Comparison of ENCODE assay signal across 19 mouse cellular contexts in genomic region chr10:43669471-43669870, GRCm38 (mm10).
"Had no signal": no experiment of that assay in that cellular context is flagged by ENCODE, and none has a peak within 500 bp of the region (broad histone marks: within the 10 kb centered on the region; RNA-seq: fewer than 3 reads in every experiment).

No protein-coding gene starts in this region.

- H3K9ac ChIP-seq: kidney, embryonic 15.5 days; limb, embryonic 15.5 days; lung, embryonic 14.5 days; neural tube, embryonic 12.5 days; stomach, embryonic 15.5 days had no signal

- H3K36me3 ChIP-seq: kidney, embryonic 15.5 days; limb, embryonic 15.5 days; midbrain, embryonic 10.5 days; neural tube, embryonic 12.5 days; stomach, embryonic 15.5 days had no signal

- H3K4me3 ChIP-seq: kidney, embryonic 15.5 days; limb, embryonic 15.5 days; midbrain, embryonic 10.5 days; neural tube, embryonic 12.5 days; stomach, embryonic 15.5 days had no signal

- H3K27me3 ChIP-seq: kidney, embryonic 15.5 days; limb, embryonic 15.5 days; neural tube, embryonic 12.5 days; stomach, embryonic 15.5 days had no signal

- H3K27ac ChIP-seq: kidney, embryonic 15.5 days; limb, embryonic 15.5 days; midbrain, embryonic 10.5 days; neural tube, embryonic 12.5 days; stomach, embryonic 15.5 days had no signal

- DNase-seq: kidney, adult 2 months; kidney, postnatal 14 days; layer of hippocampus, adult 9-11 months; layer of hippocampus, postnatal 36 days; lung, embryonic 14.5 days; lung, postnatal 10 days; lung, postnatal 4 days; midbrain, embryonic 14.5 days; retina, postnatal 1 day; right cerebral cortex, postnatal 4 days; spleen, adult 18-20 months; thymus, adult 2 months; thymus, postnatal 4 days had no signal

- H3K4me2 ChIP-seq: kidney, embryonic 15.5 days; limb, embryonic 15.5 days; lung, embryonic 14.5 days; neural tube, embryonic 12.5 days; stomach, embryonic 15.5 days had no signal

- ATAC-seq: intestine, embryonic 16.5 days had no signal

- H3K4me1 ChIP-seq: neural tube, embryonic 12.5 days had no signal

- H3K9me3 ChIP-seq: kidney, embryonic 15.5 days; limb, embryonic 15.5 days; midbrain, embryonic 10.5 days; neural tube, embryonic 12.5 days; stomach, embryonic 15.5 days had no signal
